Mouse (Mus musculus) kidney, embryonic 16.5 days (tissue): ENCODE data around the gene Mettl26. TPM values are rescaled to one million over a fixed set of nuclear protein-coding genes. Genes with fewer than 3 reads are reported as not detected.

ENCODE experiments used
- ATAC-seq: fragments of 200-750 bp; cut with Nextera tagmentation; 2 replicates; pipeline ENCODE4 v1.8.0; 2017; ENCODE audit warnings: moderate TSS enrichment; ENCODE audit not compliant: low FRiP score, low TSS enrichment
- H3K27ac ChIP-seq: fragments of 300-500 bp; sonication (generic); 2 replicates; pipeline ENCODE4 v1.5.1; 2014; ENCODE audit warnings: low read length
- H3K27me3 ChIP-seq: fragments of 300-500 bp; sonication (generic); 2 replicates; pipeline ENCODE4 v1.6.1; 2014; ENCODE audit warnings: low read length, control low read depth, mixed read lengths; ENCODE audit not compliant: insufficient read depth
- H3K36me3 ChIP-seq: fragments of 300-500 bp; sonication (generic); 2 replicates; pipeline ENCODE4 v1.6.1; 2014; ENCODE audit warnings: low read length, control low read depth, mixed read lengths; ENCODE audit not compliant: insufficient read depth
- H3K4me1 ChIP-seq: fragments of 300-500 bp; sonication (generic); 2 replicates; pipeline ENCODE4 v1.6.1; 2014; ENCODE audit warnings: low read length, control low read depth, mixed read lengths; ENCODE audit not compliant: insufficient read depth
- H3K4me2 ChIP-seq: fragments of 300-500 bp; sonication (generic); replicated peaks from 2 replicates; pipeline ENCODE4 v1.6.1; 2014; ENCODE audit warnings: low read depth, low read length
- H3K4me3 ChIP-seq: fragments of 300-500 bp; sonication (generic); 2 replicates; pipeline ENCODE4 v1.5.1; 2014; ENCODE audit warnings: mild to moderate bottlenecking, low read length
- H3K9ac ChIP-seq: fragments of 300-500 bp; sonication (generic); replicated peaks from 2 replicates; pipeline ENCODE4 v1.6.1; 2014; ENCODE audit warnings: low read length
- H3K9me3 ChIP-seq: fragments of 300-500 bp; sonication (generic); 2 replicates; pipeline ENCODE4 v1.6.1; 2016; ENCODE audit warnings: low read length, control low read depth
- WGBS: fragments of 180-500 bp; shearing (Covaris S2); extraction: QIAGEN DNeasy Blood & Tissue Kit; methylation state at CpG from one replicate; pipeline ENCODE4 v1.1.7; 2014; 5-methylcytosine and 5-hydroxymethylcytosine counted together
- polyA plus RNA-seq: library from polyadenylated mRNA; unstranded; fragments of >200 nt; fragmentation: Nextera tagmentation; extraction: Ambion mirVana; gene quantifications from 2 replicates; pipeline ENCODE4 v1.2.1, GENCODE M21; 2015

Mettl26 gene
- polyA plus RNA-seq, 1 experiment from 2014 or later = 100 TPM

GRCm38 (mm10) chr17:25895415-25895814 lies 20.5 kb downstream of the Mettl26 start:
- Histone ChIP-seq H3K4me2 (no peak overlapping the region), H3K4me3 (no peak overlapping the region), H3K9me3 (no peaks in the 10 kb centered on the region), H3K27ac (peak overlapping the region; percentile 11), H3K4me1 (peaks cover 18% of the 10 kb centered on the region; the same call in 1 of the 2 replicates), H3K9ac (no peak overlapping the region), H3K27me3 (no peaks in the 10 kb centered on the region), H3K36me3 (peaks cover under 1% of the 10 kb centered on the region; the same call in 1 of the 2 replicates)
- 28% methylated on average over 2 of the region's 2 CpGs for WGBS
- no peak for ATAC-seq

DNA sequence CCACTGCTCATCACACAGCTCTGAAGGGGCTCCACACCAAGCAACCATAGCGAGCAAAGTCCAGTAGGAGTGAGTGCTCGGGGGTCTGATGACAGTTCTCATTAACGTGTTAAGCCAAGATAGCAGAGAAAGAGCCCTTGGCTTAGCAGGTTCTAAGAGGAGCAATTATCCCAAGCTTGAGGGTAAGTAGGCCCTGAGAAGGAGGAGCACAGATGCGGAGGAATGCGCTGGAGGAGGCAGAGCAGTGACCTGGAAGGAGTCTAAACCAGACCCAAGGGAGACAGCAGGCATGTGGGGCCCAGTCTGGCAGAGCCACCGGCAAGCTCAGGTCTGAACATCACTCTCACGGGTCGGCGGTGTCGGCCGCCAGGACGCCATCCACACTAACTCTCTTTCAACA lies 21.0 kb downstream of the Mettl26 start:
- H3K27ac ChIP-seq = peak overlapping the region; percentile 11
- 49% methylated on average over 12 of the region's 12 CpGs for WGBS
- ATAC-seq = 0 out of 2 replicates have a peak, but pooled peaks have one; percentile 29

DNA sequence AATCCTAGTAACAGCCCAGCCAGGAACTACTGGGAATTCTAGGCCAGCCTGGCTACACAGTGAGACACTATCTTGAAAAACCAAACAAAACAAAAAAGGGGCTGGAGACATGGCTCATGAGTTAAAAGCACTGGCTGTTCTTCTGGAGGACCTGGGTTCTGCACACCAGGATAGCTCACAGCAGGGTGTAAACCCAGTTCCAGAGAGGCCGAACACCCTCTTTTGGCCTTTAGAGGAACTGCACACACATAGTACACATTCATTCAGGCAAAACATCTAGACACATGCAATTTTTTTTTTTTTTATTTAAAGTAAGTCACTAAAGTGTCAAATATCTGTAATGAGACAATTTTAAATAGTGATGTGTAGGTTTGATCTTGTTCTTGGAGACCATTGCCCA lies 25.3 kb downstream of the Mettl26 start:
- Histone ChIP-seq H3K4me2 (no peak overlapping the region), H3K27me3 (no peaks in the 10 kb centered on the region), H3K9ac (no peak overlapping the region), H3K4me1 (peaks cover 14% of the 10 kb centered on the region; the same call in 1 of the 2 replicates), H3K27ac (no peak overlapping the region), H3K9me3 (no peaks in the 10 kb centered on the region), H3K4me3 (no peak overlapping the region), H3K36me3 (peaks cover 6% of the 10 kb centered on the region; the same call in 1 of the 2 replicates)
- WGBS = 97% methylated on average over 1 of the region's 1 CpGs
- no peak for ATAC-seq

More for the DNA sequence above, 21.0 kb downstream of the Mettl26 start:
- H3K9me3 ChIP-seq = no peaks in the 10 kb centered on the region
- H3K4me1 ChIP-seq = peaks cover 18% of the 10 kb centered on the region; the same call in 1 of the 2 replicates
- no peaks in the 10 kb centered on the region for H3K27me3 ChIP-seq
- peak overlapping the region; percentile 2; the same call in 1 of the 2 replicates for H3K9ac ChIP-seq
- H3K36me3 ChIP-seq = peaks cover 6% of the 10 kb centered on the region; the same call in 1 of the 2 replicates
- no peak overlapping the region for H3K4me3 ChIP-seq
- no peak overlapping the region for H3K4me2 ChIP-seq

- Histone ChIP-seq H3K27ac (no peak overlapping the region), H3K9ac (no peak overlapping the region), H3K4me2 (no peak overlapping the region), H3K4me1 (no peaks in the 10 kb centered on the region), H3K4me3 (no peak overlapping the region), H3K9me3 (no peaks in the 10 kb centered on the region), H3K27me3 (no peaks in the 10 kb centered on the region), H3K36me3 (peaks cover 6% of the 10 kb centered on the region; the same call in 1 of the 2 replicates)
- no peak for ATAC-seq
- WGBS = 77% methylated on average over 3 of the region's 3 CpGs
Observed at GRCm38 (mm10) chr17:25903061-25903460, 28.2 kb downstream of the Mettl26 start.

DNA sequence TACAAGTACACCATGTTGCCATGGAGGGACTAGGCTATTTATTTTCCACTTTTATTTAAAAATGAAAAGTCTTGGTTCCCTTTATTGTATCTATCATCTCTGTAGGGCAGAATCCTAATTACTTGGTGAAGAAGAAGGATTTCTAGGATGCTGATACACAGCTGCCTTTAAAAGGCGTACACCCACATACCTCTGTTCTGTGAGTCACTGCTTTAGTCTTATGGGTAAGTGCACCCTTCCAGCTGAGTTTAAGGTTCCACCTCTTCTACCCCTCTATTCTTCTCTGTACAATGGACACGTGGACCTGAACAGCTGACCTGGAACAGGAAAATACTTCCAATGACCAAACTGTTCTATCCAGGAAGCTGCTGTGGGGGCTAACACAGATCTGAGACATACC lies 32.8 kb downstream of the Mettl26 start:
- no peaks in the 10 kb centered on the region for H3K9me3 ChIP-seq
- no peaks in the 10 kb centered on the region for H3K4me1 ChIP-seq
- H3K9ac ChIP-seq = no peak overlapping the region
- WGBS = 86% methylated on average over 2 of the region's 2 CpGs
- ATAC-seq = no peak
- H3K4me2 ChIP-seq = no peak overlapping the region
- no peaks in the 10 kb centered on the region for H3K27me3 ChIP-seq
- H3K36me3 ChIP-seq = no peaks in the 10 kb centered on the region
- no peak overlapping the region for H3K4me3 ChIP-seq
- H3K27ac ChIP-seq = no peak overlapping the region

- no peak overlapping the region for H3K27ac ChIP-seq
- H3K9ac ChIP-seq = no peak overlapping the region
- H3K4me2 ChIP-seq = no peak overlapping the region
- no peaks in the 10 kb centered on the region for H3K27me3 ChIP-seq
- no peaks in the 10 kb centered on the region for H3K9me3 ChIP-seq
- H3K4me1 ChIP-seq = peaks cover 2% of the 10 kb centered on the region; the same call in 1 of the 2 replicates
- H3K36me3 ChIP-seq = no peaks in the 10 kb centered on the region
- ATAC-seq = no peak
- 93% methylated on average over 4 of the region's 4 CpGs for WGBS
- no peak overlapping the region for H3K4me3 ChIP-seq
Observed at GRCm38 (mm10) chr17:25911816-25912215, 36.9 kb downstream of the Mettl26 start.

DNA sequence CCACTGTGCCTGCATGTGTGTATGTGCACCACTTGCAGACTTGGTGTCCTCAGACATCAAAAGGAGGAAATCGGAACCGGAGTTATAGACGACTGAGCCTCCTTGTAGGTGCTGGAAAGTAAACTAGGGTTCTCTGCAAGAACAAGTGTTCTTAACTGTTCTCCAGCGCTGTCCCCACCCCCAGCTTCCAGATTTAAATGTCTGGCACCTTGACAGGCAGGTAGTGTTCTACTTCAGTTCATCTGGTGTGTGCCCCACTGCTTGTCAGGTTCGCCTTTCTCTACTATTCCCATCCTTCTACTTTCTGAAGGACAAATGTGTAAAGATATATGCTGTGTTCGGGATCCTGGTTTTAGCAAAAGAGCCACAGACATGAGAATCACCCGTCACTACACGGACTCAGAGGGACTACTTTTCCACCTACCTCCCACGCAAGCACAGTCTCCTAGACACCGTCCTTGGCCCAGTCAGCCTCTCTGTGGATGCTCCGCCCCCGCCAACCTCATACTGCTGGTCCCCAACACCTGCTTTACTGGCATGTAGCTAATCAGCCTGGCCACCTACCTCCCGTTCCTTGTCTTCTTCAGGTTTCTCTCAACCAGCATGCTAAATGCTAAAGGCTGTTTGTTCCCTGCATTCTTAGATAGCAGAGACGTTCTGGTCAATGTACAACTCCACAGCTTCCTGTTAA lies 38.5 kb downstream of the Mettl26 start:
- Histone ChIP-seq H3K36me3 (no peaks in the 10 kb centered on the region), H3K9ac (no peak overlapping the region), H3K27ac (no peak overlapping the region), H3K4me2 (no peak overlapping the region; the same call in 1 of the 2 replicates), H3K27me3 (no peaks in the 10 kb centered on the region), H3K4me1 (peaks cover 10% of the 10 kb centered on the region), H3K9me3 (no peaks in the 10 kb centered on the region), H3K4me3 (no peak overlapping the region)
- ATAC-seq = no peak
- WGBS = 76% methylated on average over 14 of the region's 14 CpGs

DNA sequence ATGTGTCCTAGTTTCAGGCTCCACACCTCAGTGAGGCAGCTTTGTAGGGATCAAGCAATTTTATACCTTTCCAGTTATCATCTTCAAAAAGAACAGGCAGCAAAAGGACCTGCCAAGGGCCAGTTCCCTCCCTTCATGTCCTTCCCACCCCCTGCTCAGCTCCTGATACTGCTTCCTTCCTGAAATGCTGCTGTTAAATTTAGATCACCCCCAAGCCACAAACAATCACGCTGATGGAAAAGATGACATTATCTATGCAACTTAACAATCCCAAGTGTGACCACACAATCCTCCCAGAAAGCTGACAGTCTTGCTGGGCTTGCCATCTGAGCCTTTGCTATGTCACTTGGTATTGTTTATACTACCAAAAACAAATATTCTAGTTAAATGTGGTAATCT lies 39.0 kb downstream of the Mettl26 start:
- no peak for ATAC-seq
- Histone ChIP-seq H3K4me2 (no peak overlapping the region; the same call in 1 of the 2 replicates), H3K4me1 (peaks cover 15% of the 10 kb centered on the region), H3K9ac (no peak overlapping the region), H3K27ac (peak overlapping the region; percentile 27; the same call in 1 of the 2 replicates), H3K27me3 (no peaks in the 10 kb centered on the region), H3K9me3 (no peaks in the 10 kb centered on the region), H3K36me3 (no peaks in the 10 kb centered on the region), H3K4me3 (no peak overlapping the region)
- WGBS = 88% methylated on average over 1 of the region's 1 CpGs

DNA sequence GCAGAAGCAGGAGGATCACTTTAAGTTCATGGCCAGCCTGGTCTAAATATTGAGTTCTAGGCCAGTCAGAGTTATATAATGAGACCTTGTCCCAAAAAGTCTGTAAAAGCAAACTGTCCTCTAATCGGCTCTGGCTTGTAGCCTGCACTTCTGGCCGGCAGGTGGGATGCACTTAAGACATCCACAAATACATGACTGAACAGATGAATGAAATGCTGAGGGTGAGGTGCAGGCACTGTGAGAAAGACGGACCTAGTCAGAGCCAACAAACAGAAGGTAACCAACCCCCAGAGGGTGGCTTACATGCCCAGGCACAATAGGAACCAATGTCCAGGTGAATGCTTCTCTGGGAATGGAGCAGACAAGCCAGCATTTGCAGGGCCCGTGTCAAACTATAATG lies 39.4 kb downstream of the Mettl26 start:
- no peak for ATAC-seq
- peaks cover 15% of the 10 kb centered on the region for H3K4me1 ChIP-seq
- no peak overlapping the region for H3K4me3 ChIP-seq
- H3K4me2 ChIP-seq = no peak overlapping the region
- H3K27me3 ChIP-seq = no peaks in the 10 kb centered on the region
- 82% methylated on average over 4 of the region's 4 CpGs for WGBS
- H3K27ac ChIP-seq = peak overlapping the region; percentile 27; the same call in 1 of the 2 replicates
- H3K9ac ChIP-seq = no peak overlapping the region
- H3K36me3 ChIP-seq = no peaks in the 10 kb centered on the region
- no peaks in the 10 kb centered on the region for H3K9me3 ChIP-seq

- 79% methylated on average over 8 of the region's 8 CpGs for WGBS
- Histone ChIP-seq H3K4me3 (no peak overlapping the region), H3K4me1 (peaks cover 15% of the 10 kb centered on the region), H3K27me3 (no peaks in the 10 kb centered on the region), H3K27ac (no peak overlapping the region), H3K4me2 (no peak overlapping the region), H3K9ac (no peak overlapping the region), H3K9me3 (no peaks in the 10 kb centered on the region), H3K36me3 (no peaks in the 10 kb centered on the region)
- ATAC-seq = no peak
Observed at GRCm38 (mm10) chr17:25916931-25917647, 42.2 kb downstream of the Mettl26 start.
